Mouse (Mus musculus) cerebellum, postnatal 14 days (tissue): ENCODE measurements at regions not wholly inside any gene's neighbourhood (a gene's known extent, or its start where the extent isn't known, plus 50 kb on each side); places are given as distances from the start of the nearest gene placed in this dataset.

Source experiments
- DNase-seq, 2 experiments: peaks; one replicate each; pipeline ENCODE4 v3.0.0; 2021; ENCODE audit warnings: mixed read lengths in 2 of 2

GRCm38 (mm10) chr3:10697698-10698452 is 362.4 kb upstream of the Gm38303 start:
- DNase-seq, result no peak

GRCm38 (mm10) chr3:10685501-10685951 is 350.0 kb upstream of the Gm38303 start:
- peak; percentile 21 to 59 for DNase-seq

DNA sequence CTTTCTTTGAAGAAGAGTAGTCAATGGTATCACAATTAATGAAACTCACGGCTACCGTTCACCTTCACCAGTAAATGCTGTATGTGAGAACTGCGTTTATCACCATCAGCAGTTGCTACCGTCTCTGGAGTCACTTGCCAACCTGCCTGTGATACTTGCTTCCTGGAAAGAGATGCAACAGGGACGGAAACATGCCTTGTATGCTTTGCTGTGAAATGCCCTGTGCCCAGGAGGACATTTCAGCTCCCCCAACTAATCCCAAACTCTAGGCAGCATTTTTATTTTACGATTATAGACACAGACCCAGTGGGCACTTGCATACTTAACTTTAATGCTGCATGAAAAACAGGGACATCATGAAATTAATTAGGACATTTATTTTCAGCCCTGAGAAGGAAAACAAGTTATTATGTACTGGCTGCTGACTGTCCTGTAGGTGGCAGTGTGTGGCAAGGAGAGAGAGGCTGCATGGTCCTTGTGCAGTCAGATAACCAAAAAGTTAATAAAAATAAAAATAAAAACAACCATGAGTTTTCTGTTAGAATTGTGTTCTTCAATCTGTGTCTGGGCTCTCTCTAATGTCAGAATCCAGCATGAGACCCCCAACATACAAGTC is 349.5 kb upstream of the Gm38303 start:
- peak; percentile 82 to 84 for DNase-seq

DNA sequence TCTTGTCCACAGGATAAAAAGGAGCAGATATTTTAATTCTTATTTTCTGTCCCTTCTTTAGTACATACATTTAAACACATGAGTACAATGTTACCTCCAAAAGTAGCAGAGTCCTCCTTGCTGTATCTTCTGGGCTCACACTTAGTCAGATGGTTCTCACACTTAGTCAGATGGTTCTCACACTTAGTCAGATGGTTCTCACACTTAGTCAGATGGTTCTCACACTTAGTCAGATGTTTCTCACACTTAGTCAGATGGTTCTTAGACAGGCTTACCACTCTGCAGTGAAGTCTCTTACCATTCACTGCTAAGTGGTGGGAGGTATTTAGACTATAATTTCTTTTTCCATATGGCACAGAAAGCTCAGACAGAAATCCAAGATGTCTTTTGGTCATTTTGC is 346.5 kb upstream of the Gm38303 start:
- DNase-seq, result no peak

GRCm38 (mm10) chr3:10647975-10648511 is 312.6 kb upstream of the Gm38303 start:
- DNase-seq, result no peak
